Mouse (Mus musculus) MEL (cell line): ENCODE data around the gene H2al1b.
"Not testable (repeated sequence)": the region's sequence is repeated elsewhere in the genome, so short reads cannot be mapped to it uniquely, and the experiment has no call there.

Experiments
- EP300 ChIP-seq, 2 experiments: IDR thresholded peaks; 2 replicates each; pipeline ENCODE4 v1.6.1; 2011; ENCODE audit warnings: improper control_type of control experiment in 2 of 2, low read length in 2 of 2, low read depth in 1 of 2, mild to moderate bottlenecking in 1 of 2
- POLR2A ChIP-seq, 2 experiments: IDR thresholded peaks; 2 replicates each; pipeline ENCODE4 v1.6.1; 2011 to 2012; ENCODE audit warnings: low read length in 2 of 2, mild to moderate bottlenecking in 2 of 2, control low read depth in 1 of 2, improper control_type of control experiment in 1 of 2, low read depth in 1 of 2, moderate library complexity in 1 of 2; ENCODE audit not compliant: control insufficient read depth in 1 of 2, insufficient read depth in 1 of 2, poor library complexity in 1 of 2

GRCm38 (mm10) chrX:11298957-11299356, 3.3 kb upstream of the H2al1b start, which contains the start of gene H2al1a:
- TF ChIP-seq EP300 (IDR thresholded peaks at IDR 0.05; ENCODE audit: low read depth in 1 of 2, low read length in 2 of 2); POLR2A (IDR thresholded peaks at IDR 0.05; ENCODE audit: control insufficient read depth in 1 of 2, insufficient read depth in 1 of 2, low read depth in 1 of 2, low read length in 2 of 2, poor library complexity in 1 of 2): not testable (repeated sequence)
